Comparison of ENCODE assay signal across 8 mouse cellular contexts in genomic region chr10:75061341-75062188, GRCm38 (mm10). TPM values are rescaled to one million over a fixed set of nuclear protein-coding genes. Genes with fewer than 3 reads are reported as not detected.
DNase-seq lines count a peak whose midpoint lies in the region; ATAC-seq and TF ChIP-seq lines count a peak whose summit lies in the region.

No protein-coding gene starts in this region.

- peak overlapping the region; percentile 73 to 88 for H3K4me3 ChIP-seq in ES-E14 (ENCODE audit: insufficient read depth in 1 of 2, low read depth in 1 of 2, low read length in 2 of 2, poor library complexity in 1 of 2, severe bottlenecking in 1 of 2)
- H3K4me3 ChIP-seq in embryonic facial prominence, embryonic 13.5 days: peak overlapping the region; percentile 92
- H3K4me3 ChIP-seq in hindbrain, embryonic 15.5 days: peak overlapping the region; percentile 64
- H3K4me3 ChIP-seq in liver, embryonic 13.5 days (replicated peaks): peak overlapping the region; percentile 69

- H3K9me3 ChIP-seq in ES-E14 (ENCODE audit: control insufficient read depth, insufficient read depth, low read depth, low read length): no peaks in the 10 kb centered on the region
- H3K9me3 ChIP-seq in embryonic facial prominence, embryonic 13.5 days: no peaks in the 10 kb centered on the region
- no peaks in the 10 kb centered on the region for H3K9me3 ChIP-seq in hindbrain, embryonic 15.5 days
- no peaks in the 10 kb centered on the region for H3K9me3 ChIP-seq in liver, embryonic 13.5 days (replicated peaks)

- under 1% methylated on average over 71 of the region's 71 CpGs for WGBS in embryonic facial prominence, embryonic 13.5 days
- 2% methylated on average over 71 of the region's 71 CpGs for WGBS in hindbrain, embryonic 15.5 days
- 3% methylated on average over 71 of the region's 71 CpGs for WGBS in liver, embryonic 13.5 days (ENCODE audit: insufficient replicate concordance)

- peak overlapping the region; percentile 69 for H3K9ac ChIP-seq in ES-E14 (ENCODE audit: insufficient read depth, low read depth, low read length, poor library complexity, severe bottlenecking)
- H3K9ac ChIP-seq in embryonic facial prominence, embryonic 13.5 days: peak overlapping the region; percentile 85
- peak overlapping the region; percentile 86 for H3K9ac ChIP-seq in hindbrain, embryonic 15.5 days
- peak overlapping the region; percentile 70 for H3K9ac ChIP-seq in liver, embryonic 13.5 days

- peak; percentile 40 for DNase-seq in gastrocnemius, postnatal 10 days
- DNase-seq in gastrocnemius, adult 8-10 months (ENCODE audit: low spot score in 2 of 2): no peak
- DNase-seq in ES-E14 (ENCODE audit: low read depth, low spot score): no peak
- DNase-seq in liver, embryonic 13.5 days: no peak
- DNase-seq in retina, embryonic 14.5 days (ENCODE audit: low spot score): peak; percentile 42

- H3K27me3 ChIP-seq in embryonic facial prominence, embryonic 13.5 days: no peaks in the 10 kb centered on the region
- H3K27me3 ChIP-seq in hindbrain, embryonic 15.5 days: no peaks in the 10 kb centered on the region
- H3K27me3 ChIP-seq in liver, embryonic 13.5 days: peaks cover 43% of the 10 kb centered on the region

- no peak for ATAC-seq in embryonic facial prominence, embryonic 13.5 days (ENCODE audit: insufficient number of reproducible peaks, insufficient read depth, low FRiP score, low TSS enrichment, low read depth)
- ATAC-seq in hindbrain, embryonic 15.5 days (ENCODE audit: low FRiP score, low read depth): no peak
- ATAC-seq in liver, embryonic 13.5 days (ENCODE audit: low read depth): no peak
- no peak for ATAC-seq in frontal cortex, adult (ENCODE audit: low TSS enrichment)

- H3K4me2 ChIP-seq in embryonic facial prominence, embryonic 13.5 days: peak overlapping the region; percentile 94
- H3K4me2 ChIP-seq in hindbrain, embryonic 15.5 days: peak overlapping the region; percentile 92
- H3K4me2 ChIP-seq in liver, embryonic 13.5 days: peak overlapping the region; percentile 78

- no peak overlapping the region for H3K27ac ChIP-seq in ES-E14 (ENCODE audit: insufficient read depth, low read depth, low read length, poor library complexity, severe bottlenecking)
- H3K27ac ChIP-seq in embryonic facial prominence, embryonic 13.5 days: no peak overlapping the region
- H3K27ac ChIP-seq in hindbrain, embryonic 15.5 days (replicated peaks): peak overlapping the region; percentile 94
- H3K27ac ChIP-seq in liver, embryonic 13.5 days: no peak overlapping the region

- H3K36me3 ChIP-seq in ES-E14 (ENCODE audit: control insufficient read depth, insufficient read depth, low read length, poor library complexity, severe bottlenecking): no peaks in the 10 kb centered on the region
- H3K36me3 ChIP-seq in embryonic facial prominence, embryonic 13.5 days: peaks cover 7% of the 10 kb centered on the region
- no peaks in the 10 kb centered on the region for H3K36me3 ChIP-seq in hindbrain, embryonic 15.5 days
- 0 out of 2 replicates have a peak, but pooled peaks cover 2% of the 10 kb centered on the region for H3K36me3 ChIP-seq in liver, embryonic 13.5 days

- H3K4me1 ChIP-seq in ES-E14 (ENCODE audit: control insufficient read depth in 2 of 2, insufficient read depth in 2 of 2, low read length in 2 of 2, poor library complexity in 1 of 2): peaks cover 0 to 7% of the 10 kb centered on the region in 2 experiments; a peak in 2 of 4 replicates
- peaks cover 60% of the 10 kb centered on the region for H3K4me1 ChIP-seq in embryonic facial prominence, embryonic 13.5 days
- peaks cover 72% of the 10 kb centered on the region for H3K4me1 ChIP-seq in hindbrain, embryonic 15.5 days (replicated peaks)
- H3K4me1 ChIP-seq in liver, embryonic 13.5 days (replicated peaks): peaks cover 75% of the 10 kb centered on the region

- in situ Hi-C loops in ES-E14 (cut with MboI; ENCODE audit: low sequenced_read_pairs in 2 of 2, unreplicated experiment in 2 of 2): no loop called here

TF ChIP-seq in ES-E14, 5 proteins besides CTCF, POLR2A, EP300 and RAD21:
- TF ChIP-seq ZC3H11A (IDR thresholded peaks at IDR 0.05; ENCODE audit: borderline replicate concordance, low read depth, low read length) (no peak), HCFC1 (IDR thresholded peaks at IDR 0.05; ENCODE audit: borderline replicate concordance, insufficient read depth, low read length) (no peak), ZNF384 (IDR thresholded peaks at IDR 0.05; ENCODE audit: low read depth, low read length) (no peak), CHD2 (IDR thresholded peaks at IDR 0.05; ENCODE audit: low read depth, low read length) (no peak), MAFK (IDR thresholded peaks at IDR 0.05; ENCODE audit: insufficient read depth, low read depth, low read length) (no peak)

RNA-seq across cellular contexts. Expression of gene Bcr, which starts 1.2 kb away (rescaled TPM):
- total RNA-seq in gastrocnemius, postnatal 10 days (2021): 1 to 10 TPM; 4.2 to 6.4 TPM
- total RNA-seq in gastrocnemius, adult 8-10 months (2022): 1 to 10 TPM; 3.5 to 5.5 (median 4.7) TPM
- total RNA-seq in ES-E14 (2012; rRNA removed): 17.9 and 19.5 TPM in 2 replicates
- 9.5 and 10.6 TPM in 2 replicates for polyA plus RNA-seq in embryonic facial prominence, embryonic 13.5 days (2015; fragmentation: Nextera tagmentation; extraction: Ambion mirVana)
- 14.0 and 16.5 TPM in 2 replicates for polyA plus RNA-seq in hindbrain, embryonic 15.5 days (2015; fragmentation: Nextera tagmentation; extraction: Ambion mirVana)
- 1.4 and 1.6 TPM in 2 replicates for polyA plus RNA-seq in liver, embryonic 13.5 days (2015; fragmentation: Nextera tagmentation; extraction: Ambion mirVana)

RNA-seq across cellular contexts. Expression of gene Rab36, which starts 24.7 kb away (rescaled TPM):
- 1 to 10 TPM; 1.3 to 2.2 TPM for total RNA-seq in gastrocnemius, postnatal 10 days (2021)
- 1 to 10 TPM in 1 of 4 experiments, under 1 TPM in 3; 0.10 to 1.0 (median 0.19) TPM for total RNA-seq in gastrocnemius, adult 8-10 months (2022)
- 0.69 and 0.98 TPM in 2 replicates for total RNA-seq in ES-E14 (2012; rRNA removed)
- polyA plus RNA-seq in embryonic facial prominence, embryonic 13.5 days (2015; fragmentation: Nextera tagmentation; extraction: Ambion mirVana): 11.7 and 12.4 TPM in 2 replicates
- polyA plus RNA-seq in hindbrain, embryonic 15.5 days (2015; fragmentation: Nextera tagmentation; extraction: Ambion mirVana): 17.3 and 21.7 TPM in 2 replicates
- 2.1 and 2.5 TPM in 2 replicates for polyA plus RNA-seq in liver, embryonic 13.5 days (2015; fragmentation: Nextera tagmentation; extraction: Ambion mirVana)

RNA-seq across cellular contexts. Expression of gene Rsph14, which starts 29.2 kb away (rescaled TPM):
- not detected for total RNA-seq in gastrocnemius, postnatal 10 days (2021)
- not detected for total RNA-seq in gastrocnemius, adult 8-10 months (2022)
- 0.18 TPM in 1 of 2 replicates, not detected in the other for total RNA-seq in ES-E14 (2012; rRNA removed)
- polyA plus RNA-seq in embryonic facial prominence, embryonic 13.5 days (2015; fragmentation: Nextera tagmentation; extraction: Ambion mirVana): 0.23 TPM in 1 of 2 replicates, not detected in the other
- 0.24 and 0.45 TPM in 2 replicates for polyA plus RNA-seq in hindbrain, embryonic 15.5 days (2015; fragmentation: Nextera tagmentation; extraction: Ambion mirVana)
- not detected in 2 replicates for polyA plus RNA-seq in liver, embryonic 13.5 days (2015; fragmentation: Nextera tagmentation; extraction: Ambion mirVana)

Comparison
In these comparisons a context has a peak if more than half of its experiments do, and no peak if none do; other contexts are left out.
1. DNase-seq: peak in gastrocnemius, postnatal 10 days (single experiment) and retina, embryonic 14.5 days (single experiment); none in gastrocnemius, adult 8-10 months (0 of 2), ES-E14 (single experiment) and liver, embryonic 13.5 days (single experiment).
2. Peak in every context shown above with its lines, with median percentiles within 50 percentile points of each other: H3K4me3 ChIP-seq, H3K9ac ChIP-seq and H3K4me2 ChIP-seq.